ENCODE assay signal across 16 mouse cellular contexts in genomic region chr3:97594140-97594539, GRCm38 (mm10).
"Had no signal": no experiment of that assay in that cellular context is flagged by ENCODE, and none has a peak within 500 bp of the region (broad histone marks: within the 10 kb centered on the region; RNA-seq: fewer than 3 reads in every experiment).

No protein-coding gene starts in this region.

- ATAC-seq: midbrain, embryonic 16.5 days had no signal

- DNase-seq: lung, adult 18-20 months; lung, embryonic 14.5 days; lung, postnatal 10 days; lung, postnatal 4 days; midbrain, embryonic 14.5 days; right cerebral cortex, postnatal 14 days; thymus, adult 2 months; thymus, postnatal 25 days; thymus, postnatal 4 days had no signal

- H3K4me2 ChIP-seq: lung, embryonic 14.5 days; midbrain, embryonic 12.5 days; neural tube, embryonic 12.5 days; stomach, embryonic 15.5 days had no signal

- H3K27ac ChIP-seq: midbrain, embryonic 10.5 days; midbrain, embryonic 12.5 days; neural tube, embryonic 12.5 days; stomach, embryonic 15.5 days; stomach, postnatal 0 days had no signal

- H3K4me1 ChIP-seq: midbrain, embryonic 10.5 days; midbrain, embryonic 12.5 days; neural tube, embryonic 12.5 days; stomach, embryonic 15.5 days had no signal

- H3K36me3 ChIP-seq: neural tube, embryonic 12.5 days had no signal

- H3K4me3 ChIP-seq: midbrain, embryonic 10.5 days; midbrain, embryonic 12.5 days; myocyte; neural tube, embryonic 12.5 days; stomach, embryonic 15.5 days had no signal

- H3K9ac ChIP-seq: lung, embryonic 14.5 days; midbrain, embryonic 12.5 days; neural tube, embryonic 12.5 days; stomach, embryonic 15.5 days had no signal

- H3K9me3 ChIP-seq: midbrain, embryonic 10.5 days; midbrain, embryonic 12.5 days; neural tube, embryonic 12.5 days; stomach, embryonic 15.5 days had no signal

- H3K27me3 ChIP-seq: midbrain, embryonic 12.5 days; neural tube, embryonic 12.5 days; stomach, embryonic 15.5 days had no signal
